Mouse (Mus musculus) erythroblast, embryonic 14.5 days (primary cell): ENCODE results near the gene Arid3c.

Experiments
- GATA1 ChIP-seq: IDR thresholded peaks from 2 replicates; pipeline ENCODE4 v1.6.1; 2012; ENCODE audit warnings: low read length, inconsistent platforms, mixed read lengths
- TAL1 ChIP-seq: IDR thresholded peaks from 3 replicates; pipeline ENCODE4 v1.6.1; 2012; ENCODE audit warnings: low read length, inconsistent platforms, mixed read lengths

- no peak for TF ChIP-seq GATA1
- no peak for TF ChIP-seq TAL1
Observed at GRCm38 (mm10) chr4:41759656-41760287, 28.8 kb upstream of the Arid3c start.
